Mouse (Mus musculus) gastrocnemius, postnatal 25 days (tissue): ENCODE results near the gene 1190005I06Rik. TPM values are rescaled to one million over a fixed set of nuclear protein-coding genes. Genes with fewer than 3 reads are reported as not detected.

Experiments used
- DNase-seq: peaks from one replicate; pipeline ENCODE4 v3.0.0; 2022
- total RNA-seq, 2 experiments: library from RNA; stranded (reverse); gene quantifications; 1 replicate in 1 of 2; 2 replicates in 1 of 2; pipeline ENCODE4 v1.2.3; 2021

1190005I06Rik gene
- total RNA-seq, 2 experiments from 2014 or later, result 0.67 to 0.70 TPM

- peak; percentile 94 for DNase-seq
Measured at GRCm38 (mm10) chr8:120667561-120668373, 20.3 kb upstream of the 1190005I06Rik start, which contains the start of the genes Gm27021 and Cox4i1. Gm27021 (minus strand) TSS chr8:120668079. Cox4i1 (plus strand) TSS chr8:120668222.

- DNase-seq, result no peak
Measured at GRCm38 (mm10) chr8:120666807-120667470, 19.5 kb upstream of the 1190005I06Rik start.

- DNase-seq, result no peak
Measured at GRCm38 (mm10) chr8:120665726-120666455, 18.5 kb upstream of the 1190005I06Rik start.

- no peak for DNase-seq
Measured at GRCm38 (mm10) chr8:120664566-120664965, 17.1 kb upstream of the 1190005I06Rik start.

- no peak for DNase-seq
Measured at GRCm38 (mm10) chr8:120657415-120657814, 10.0 kb upstream of the 1190005I06Rik start.

- DNase-seq, result no peak
Measured at GRCm38 (mm10) chr8:120656322-120657052, 9.1 kb upstream of the 1190005I06Rik start.

- peak; percentile 38 for DNase-seq
Measured at GRCm38 (mm10) chr8:120644663-120645062, 2.8 kb downstream of the 1190005I06Rik start.

- peak; percentile 33 for DNase-seq
Measured at GRCm38 (mm10) chr8:120642031-120642662, 5.3 kb downstream of the 1190005I06Rik start.

GRCm38 (mm10) chr8:120641245-120641644 is 6.2 kb downstream of the 1190005I06Rik start:
- no peak for DNase-seq

- peak; percentile 67 for DNase-seq
Measured at GRCm38 (mm10) chr8:120634329-120634839, 13.0 kb downstream of the 1190005I06Rik start.

- DNase-seq, result no peak
Measured at GRCm38 (mm10) chr8:120633665-120634271, 13.7 kb downstream of the 1190005I06Rik start.

GRCm38 (mm10) chr8:120632969-120633664 is 14.3 kb downstream of the 1190005I06Rik start:
- no peak for DNase-seq

- DNase-seq, result no peak
Measured at GRCm38 (mm10) chr8:120631441-120632375, 15.7 kb downstream of the 1190005I06Rik start.

- no peak for DNase-seq
Measured at GRCm38 (mm10) chr8:120630848-120631247, 16.6 kb downstream of the 1190005I06Rik start.

GRCm38 (mm10) chr8:120630031-120630430 is 17.4 kb downstream of the 1190005I06Rik start:
- DNase-seq, result no peak

GRCm38 (mm10) chr8:120627298-120627697 is 20.1 kb downstream of the 1190005I06Rik start:
- no peak for DNase-seq

GRCm38 (mm10) chr8:120626461-120626860 is 21.0 kb downstream of the 1190005I06Rik start:
- DNase-seq, result no peak

GRCm38 (mm10) chr8:120623608-120624007 is 23.8 kb downstream of the 1190005I06Rik start:
- no peak for DNase-seq

GRCm38 (mm10) chr8:120622161-120622560 is 25.3 kb downstream of the 1190005I06Rik start:
- no peak for DNase-seq
